Mouse (Mus musculus): ENCODE results near the gene Gpr25. TPM values are rescaled to one million over a fixed set of nuclear protein-coding genes. Genes with fewer than 3 reads are reported as not detected.
A peak's percentile ranks its signal among the peaks of the same experiment; 100 is the strongest.

Gene Gpr25
- not detected in 2 replicates for polyA plus RNA-seq (2015; fragmentation: Nextera tagmentation; extraction: Ambion mirVana)

DNA sequence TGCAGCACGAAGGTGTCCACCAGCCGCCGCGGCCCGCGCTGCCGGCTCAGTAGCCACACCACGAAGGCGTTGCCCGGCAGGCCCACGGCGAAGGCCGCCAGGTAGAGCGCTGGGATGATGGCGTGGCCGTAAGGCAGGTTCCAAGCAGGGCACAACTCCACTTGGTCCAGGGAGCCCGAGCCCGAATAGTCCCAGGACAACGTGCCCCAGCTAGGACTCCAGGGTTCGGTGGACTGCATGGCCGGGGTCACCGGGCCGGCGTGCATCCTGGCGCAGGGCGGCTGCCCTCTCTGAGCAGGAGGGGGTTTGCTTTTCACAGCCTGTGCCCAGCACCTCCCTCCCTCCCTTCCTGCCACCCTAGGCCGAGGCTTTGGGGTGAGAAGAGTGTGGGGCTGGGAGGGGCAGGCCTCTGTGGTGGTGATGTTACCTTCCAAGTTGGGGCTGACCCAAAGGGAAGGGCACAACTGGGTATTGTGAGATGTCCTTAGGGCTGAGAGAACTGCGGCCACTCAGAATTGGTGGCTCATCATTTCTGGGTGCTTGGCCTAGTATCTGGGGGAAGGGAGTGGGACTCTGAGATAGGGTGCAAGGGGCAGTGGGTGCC is at the start of gene Gpr25:
Gene Gpr25 (minus strand): TSS at position 239 of the 604 bp plus-strand sequence.
- Histone ChIP-seq H3K4me3 (replicated peaks) (peak within 1 kb of the TSS; percentile 46), H3K27ac (replicated peaks) (no peak within 1 kb of the TSS), H3K9me3 (replicated peaks) (no peaks in the 10 kb centered on the region), H3K9ac (no peak within 1 kb of the TSS), H3K36me3 (replicated peaks) (no peaks in the 10 kb centered on the region), H3K4me2 (peak within 1 kb of the TSS; percentile 73), H3K27me3 (peaks cover 90% of the 10 kb centered on the region), H3K4me1 (replicated peaks) (peaks cover 14% of the 10 kb centered on the region)
- 8% methylated on average over 28 of the region's 28 CpGs for WGBS (ENCODE audit: insufficient replicate concordance)
- ATAC-seq (ENCODE audit: insufficient read depth): no peak

- no peak for ATAC-seq (ENCODE audit: insufficient read depth)
- H3K9me3 ChIP-seq (replicated peaks): no peaks in the 10 kb centered on the region
- peaks cover 27% of the 10 kb centered on the region for H3K36me3 ChIP-seq (replicated peaks)
- H3K9ac ChIP-seq: no peak overlapping the region
- no peak overlapping the region for H3K4me2 ChIP-seq
- no peaks in the 10 kb centered on the region for H3K27me3 ChIP-seq
- no peak overlapping the region for H3K4me3 ChIP-seq (replicated peaks)
- WGBS (ENCODE audit: insufficient replicate concordance): 89% methylated on average over 5 of the region's 5 CpGs
- no peak overlapping the region for H3K27ac ChIP-seq (replicated peaks)
- H3K4me1 ChIP-seq (replicated peaks): peaks cover 7% of the 10 kb centered on the region
Measured at GRCm38 (mm10) chr1:136309193-136309592, 48.5 kb upstream of the Gpr25 start.

- no peak for ATAC-seq (ENCODE audit: insufficient read depth)
- no peak overlapping the region for H3K27ac ChIP-seq (replicated peaks)
- WGBS (ENCODE audit: insufficient replicate concordance): 68% methylated on average over 3 of the region's 3 CpGs
Measured at GRCm38 (mm10) chr1:136306424-136306823, 45.8 kb upstream of the Gpr25 start.

DNA sequence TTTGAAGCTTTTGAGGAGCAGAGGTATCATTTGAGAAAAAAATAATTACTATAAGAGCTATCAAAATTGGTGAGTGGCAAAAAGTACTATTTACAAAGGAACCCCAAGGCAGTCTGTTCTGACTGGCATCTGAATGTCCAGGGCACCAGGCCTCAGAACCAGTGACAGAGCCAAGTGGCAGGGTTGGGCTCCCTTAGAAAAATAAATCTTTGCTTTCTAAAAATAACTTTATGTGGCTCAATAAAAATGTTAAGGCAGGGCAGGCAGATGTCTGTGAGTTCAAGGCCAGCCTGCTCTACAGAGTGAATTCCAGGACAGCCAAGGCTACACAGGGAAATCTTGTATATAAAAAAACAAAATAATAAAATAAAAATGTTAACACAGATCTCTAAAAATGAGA is 33.3 kb upstream of the Gpr25 start:
- no peaks in the 10 kb centered on the region for H3K27me3 ChIP-seq
- no peaks in the 10 kb centered on the region for H3K9me3 ChIP-seq (replicated peaks)
- no peak overlapping the region for H3K27ac ChIP-seq (replicated peaks)
- H3K9ac ChIP-seq: no peak overlapping the region
- no peak overlapping the region for H3K4me3 ChIP-seq (replicated peaks)
- ATAC-seq (ENCODE audit: insufficient read depth): no peak
- peaks cover 68% of the 10 kb centered on the region for H3K36me3 ChIP-seq (replicated peaks)
- no peaks in the 10 kb centered on the region for H3K4me1 ChIP-seq (replicated peaks)
- H3K4me2 ChIP-seq: no peak overlapping the region

More at GRCm38 (mm10) chr1:136306424-136306823, 45.8 kb upstream of the Gpr25 start:
- H3K4me1 ChIP-seq (replicated peaks): peaks cover 7% of the 10 kb centered on the region
- H3K4me3 ChIP-seq (replicated peaks): no peak overlapping the region
- peaks cover 42% of the 10 kb centered on the region for H3K36me3 ChIP-seq (replicated peaks)
- no peak overlapping the region for H3K4me2 ChIP-seq
- H3K9ac ChIP-seq: no peak overlapping the region
- no peaks in the 10 kb centered on the region for H3K9me3 ChIP-seq (replicated peaks)
- H3K27me3 ChIP-seq: no peaks in the 10 kb centered on the region

- no peaks in the 10 kb centered on the region for H3K9me3 ChIP-seq (replicated peaks)
Measured at GRCm38 (mm10) chr1:136289803-136290202, 29.1 kb upstream of the Gpr25 start.

GRCm38 (mm10) chr1:136277366-136277765 is 16.7 kb upstream of the Gpr25 start:
- no peak for ATAC-seq (ENCODE audit: insufficient read depth)
- Histone ChIP-seq H3K27ac (replicated peaks) (no peak overlapping the region), H3K9ac (no peak overlapping the region), H3K4me3 (replicated peaks) (no peak overlapping the region), H3K4me1 (replicated peaks) (no peaks in the 10 kb centered on the region), H3K9me3 (replicated peaks) (no peaks in the 10 kb centered on the region), H3K4me2 (no peak overlapping the region), H3K36me3 (replicated peaks) (peaks cover 96% of the 10 kb centered on the region), H3K27me3 (no peaks in the 10 kb centered on the region)
- 87% methylated on average over 8 of the region's 8 CpGs for WGBS (ENCODE audit: insufficient replicate concordance)

More at GRCm38 (mm10) chr1:136289803-136290202, 29.1 kb upstream of the Gpr25 start:
- no peak for ATAC-seq (ENCODE audit: insufficient read depth)
- no peak overlapping the region for H3K9ac ChIP-seq
- H3K4me1 ChIP-seq (replicated peaks): no peaks in the 10 kb centered on the region
- no peak overlapping the region for H3K27ac ChIP-seq (replicated peaks)
- H3K4me3 ChIP-seq (replicated peaks): no peak overlapping the region
- 27% methylated on average over 1 of the region's 1 CpGs for WGBS (ENCODE audit: insufficient replicate concordance)
- peaks cover 70% of the 10 kb centered on the region for H3K36me3 ChIP-seq (replicated peaks)
- H3K27me3 ChIP-seq: no peaks in the 10 kb centered on the region
- no peak overlapping the region for H3K4me2 ChIP-seq

GRCm38 (mm10) chr1:136268224-136268623 is 7.6 kb upstream of the Gpr25 start:
- Histone ChIP-seq H3K27ac (replicated peaks) (no peak overlapping the region), H3K36me3 (replicated peaks) (peaks cover 51% of the 10 kb centered on the region), H3K4me2 (no peak overlapping the region), H3K4me3 (replicated peaks) (no peak overlapping the region), H3K9ac (no peak overlapping the region), H3K9me3 (replicated peaks) (no peaks in the 10 kb centered on the region), H3K4me1 (replicated peaks) (no peaks in the 10 kb centered on the region), H3K27me3 (peaks cover 15% of the 10 kb centered on the region)
- WGBS (ENCODE audit: insufficient replicate concordance): 54% methylated on average over 7 of the region's 7 CpGs
- ATAC-seq (ENCODE audit: insufficient read depth): no peak

GRCm38 (mm10) chr1:136266127-136266526 is 5.5 kb upstream of the Gpr25 start:
- Histone ChIP-seq H3K9ac (no peak overlapping the region), H3K27me3 (peaks cover 36% of the 10 kb centered on the region), H3K36me3 (replicated peaks) (peaks cover 30% of the 10 kb centered on the region), H3K4me2 (no peak overlapping the region), H3K9me3 (replicated peaks) (no peaks in the 10 kb centered on the region), H3K4me3 (replicated peaks) (no peak overlapping the region), H3K4me1 (replicated peaks) (no peaks in the 10 kb centered on the region), H3K27ac (replicated peaks) (no peak overlapping the region)
- WGBS (ENCODE audit: insufficient replicate concordance): 20% methylated on average over 6 of the region's 6 CpGs
- ATAC-seq (ENCODE audit: insufficient read depth): no peak

DNA sequence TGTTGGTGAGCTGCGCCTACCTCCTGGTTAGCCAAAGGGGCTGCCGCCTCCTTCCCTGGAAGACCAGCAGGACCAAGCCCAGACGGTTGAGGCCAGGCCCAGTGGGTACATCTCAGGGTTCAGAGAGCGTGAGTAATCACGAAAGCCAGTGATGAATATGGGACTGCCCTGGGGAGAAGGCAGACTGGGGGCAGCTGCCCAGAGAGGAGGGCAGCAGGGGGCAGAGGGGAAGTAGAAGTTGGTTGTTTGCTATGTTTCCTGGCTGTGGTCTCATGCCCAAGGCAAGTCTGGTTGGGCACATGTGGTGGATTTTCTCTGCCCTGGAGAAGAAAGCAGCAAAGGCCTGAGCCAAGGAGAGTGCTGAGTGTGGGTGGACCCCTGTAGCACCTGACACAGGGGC is 2.7 kb upstream of the Gpr25 start:
- H3K9ac ChIP-seq: no peak overlapping the region
- WGBS (ENCODE audit: insufficient replicate concordance): 77% methylated on average over 5 of the region's 5 CpGs
- peaks cover 64% of the 10 kb centered on the region for H3K27me3 ChIP-seq
- no peaks in the 10 kb centered on the region for H3K9me3 ChIP-seq (replicated peaks)
- no peak overlapping the region for H3K4me2 ChIP-seq
- H3K4me3 ChIP-seq (replicated peaks): no peak overlapping the region
- peaks cover 14% of the 10 kb centered on the region for H3K4me1 ChIP-seq (replicated peaks)
- no peak overlapping the region for H3K27ac ChIP-seq (replicated peaks)
- no peak for ATAC-seq (ENCODE audit: insufficient read depth)
- peaks cover 8% of the 10 kb centered on the region for H3K36me3 ChIP-seq (replicated peaks)

- Histone ChIP-seq H3K9me3 (replicated peaks) (no peaks in the 10 kb centered on the region), H3K4me3 (replicated peaks) (peak overlapping the region; percentile 46), H3K36me3 (replicated peaks) (no peaks in the 10 kb centered on the region), H3K4me2 (peak overlapping the region; percentile 73), H3K4me1 (replicated peaks) (peaks cover 14% of the 10 kb centered on the region), H3K9ac (no peak overlapping the region), H3K27me3 (peaks cover 92% of the 10 kb centered on the region), H3K27ac (replicated peaks) (no peak overlapping the region)
- WGBS (ENCODE audit: insufficient replicate concordance): 1% methylated on average over 95 of the region's 95 CpGs
- ATAC-seq (ENCODE audit: insufficient read depth): peak; percentile 56
Measured at GRCm38 (mm10) chr1:136259893-136260634, 609 bp downstream of the Gpr25 start.

DNA sequence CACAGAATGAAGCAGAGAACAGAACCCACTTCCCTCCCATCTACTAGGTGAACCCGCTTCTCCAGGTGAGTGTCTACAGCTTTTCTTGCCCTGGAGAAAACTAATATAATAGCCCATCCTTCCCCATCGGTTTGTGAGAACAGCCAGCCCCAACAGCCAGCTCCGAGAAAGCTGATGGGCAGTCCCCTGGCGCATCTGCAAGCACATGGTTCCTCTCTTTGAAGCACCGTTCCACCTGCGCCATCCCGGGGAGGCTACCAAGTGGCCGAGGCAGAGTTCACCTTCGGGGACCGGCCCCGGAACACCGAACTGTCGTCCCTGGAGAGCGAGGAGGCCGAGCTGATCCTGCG is 1.2 kb downstream of the Gpr25 start:
- WGBS (ENCODE audit: insufficient replicate concordance): 5% methylated on average over 16 of the region's 16 CpGs
- H3K4me1 ChIP-seq (replicated peaks): peaks cover 14% of the 10 kb centered on the region
- no peak overlapping the region for H3K27ac ChIP-seq (replicated peaks)
- H3K9ac ChIP-seq: no peak overlapping the region
- H3K36me3 ChIP-seq (replicated peaks): no peaks in the 10 kb centered on the region
- peak overlapping the region; percentile 73 for H3K4me2 ChIP-seq
- no peak for ATAC-seq (ENCODE audit: insufficient read depth)
- H3K27me3 ChIP-seq: peaks cover 89% of the 10 kb centered on the region
- no peaks in the 10 kb centered on the region for H3K9me3 ChIP-seq (replicated peaks)
- peak overlapping the region; percentile 46 for H3K4me3 ChIP-seq (replicated peaks)

All from liver, embryonic 15.5 days (tissue).